Mouse (Mus musculus): ENCODE data around the gene Pcgf6.
A peak's percentile ranks its signal among the peaks of the same experiment; 100 is the strongest.

Gene Pcgf6

GRCm38 (mm10) chr19:47050271-47051032 is at the start of gene Pcgf6:
TSS of gene Pcgf6 (minus strand) at chr19:47050906.
- peak; percentile 18 for DNase-seq (ENCODE audit: low spot score)

GRCm38 (mm10) chr19:47090550-47091156 is 39.9 kb upstream of the Pcgf6 start, which contains the start of the genes Usmg5 and Pdcd11:
TSS of gene Usmg5 (minus strand) at chr19:47090647.
TSS of gene Pdcd11 (plus strand) at chr19:47090768.
- peak; percentile 81 for DNase-seq (ENCODE audit: low spot score)

GRCm38 (mm10) chr19:47089718-47090525 is 39.2 kb upstream of the Pcgf6 start:
- DNase-seq (ENCODE audit: low spot score): no peak

- no peak for DNase-seq (ENCODE audit: low spot score)
These were observed 37.5 kb upstream of the Pcgf6 start for GRCm38 (mm10) chr19:47088226-47088625.

- DNase-seq (ENCODE audit: low spot score): peak; percentile 36
These were observed 17.4 kb upstream of the Pcgf6 start for GRCm38 (mm10) chr19:47067924-47068611.

GRCm38 (mm10) chr19:47067096-47067882 is 16.6 kb upstream of the Pcgf6 start, which contains the start of gene Taf5:
TSS of gene Taf5 (plus strand) at chr19:47067746.
- DNase-seq (ENCODE audit: low spot score): peak; percentile 88

- DNase-seq (ENCODE audit: low spot score): no peak
These were observed 15.2 kb upstream of the Pcgf6 start for GRCm38 (mm10) chr19:47065860-47066259.

- no peak for DNase-seq (ENCODE audit: low spot score)
These were observed 7.0 kb upstream of the Pcgf6 start for GRCm38 (mm10) chr19:47057684-47058083.

- no peak for DNase-seq (ENCODE audit: low spot score)
These were observed 2.8 kb upstream of the Pcgf6 start for GRCm38 (mm10) chr19:47053471-47053870.

GRCm38 (mm10) chr19:47052927-47053326 is 2.2 kb upstream of the Pcgf6 start:
- DNase-seq (ENCODE audit: low spot score): no peak

GRCm38 (mm10) chr19:47049840-47050239 is 866 bp downstream of the Pcgf6 start:
- DNase-seq (ENCODE audit: low spot score): no peak

- no peak for DNase-seq (ENCODE audit: low spot score)
These were observed 1.6 kb downstream of the Pcgf6 start for GRCm38 (mm10) chr19:47049061-47049460.

- DNase-seq (ENCODE audit: low spot score): no peak
These were observed 3.4 kb downstream of the Pcgf6 start for GRCm38 (mm10) chr19:47047236-47047833.

GRCm38 (mm10) chr19:47046343-47046742 is 4.4 kb downstream of the Pcgf6 start:
- no peak for DNase-seq (ENCODE audit: low spot score)

GRCm38 (mm10) chr19:47043608-47044007 is 7.1 kb downstream of the Pcgf6 start:
- DNase-seq (ENCODE audit: low spot score): no peak

GRCm38 (mm10) chr19:47040720-47041473 is 9.8 kb downstream of the Pcgf6 start:
- DNase-seq (ENCODE audit: low spot score): no peak

GRCm38 (mm10) chr19:47036596-47036995 is 14.1 kb downstream of the Pcgf6 start:
- DNase-seq (ENCODE audit: low spot score): no peak

GRCm38 (mm10) chr19:47034916-47035315 is 15.8 kb downstream of the Pcgf6 start:
- DNase-seq (ENCODE audit: low spot score): no peak

- DNase-seq (ENCODE audit: low spot score): no peak
These were observed 18.9 kb downstream of the Pcgf6 start for GRCm38 (mm10) chr19:47031770-47032169.

- DNase-seq (ENCODE audit: low spot score): no peak
These were observed 20.9 kb downstream of the Pcgf6 start for GRCm38 (mm10) chr19:47029796-47030195.
